Mouse (Mus musculus) stomach, embryonic 16.5 days (tissue): ENCODE measurements at regions not wholly inside any gene's neighbourhood (a gene's known extent, or its start where the extent isn't known, plus 50 kb on each side); places are given as distances from the start of the nearest gene placed in this dataset.
A peak's percentile ranks its signal among the peaks of the same experiment; 100 is the strongest.

Experiments used
- ATAC-seq: fragments of 200-750 bp; cut with Nextera tagmentation; 2 replicates; pipeline ENCODE4 v1.8.0; 2017; ENCODE audit warnings: moderate number of reproducible peaks, moderate TSS enrichment; ENCODE audit not compliant: insufficient read depth, low FRiP score
- H3K27ac ChIP-seq: fragments of 300-500 bp; sonication (generic); 2 replicates; pipeline ENCODE4 v1.5.1; 2014; ENCODE audit warnings: low read length
- H3K27me3 ChIP-seq: fragments of 300-500 bp; sonication (generic); 2 replicates; pipeline ENCODE4 v1.6.1; 2014; ENCODE audit warnings: low read length, control low read depth, mixed read lengths; ENCODE audit not compliant: control insufficient read depth, insufficient read depth
- H3K36me3 ChIP-seq: fragments of 300-500 bp; sonication (generic); 2 replicates; pipeline ENCODE4 v1.6.1; 2014; ENCODE audit warnings: low read length; ENCODE audit not compliant: control insufficient read depth, insufficient read depth
- H3K4me1 ChIP-seq: fragments of 300-500 bp; sonication (generic); 2 replicates; pipeline ENCODE4 v1.6.1; 2014; ENCODE audit warnings: low read length, control low read depth, mixed read lengths; ENCODE audit not compliant: control insufficient read depth, insufficient read depth
- H3K4me2 ChIP-seq: fragments of 300-500 bp; sonication (generic); 2 replicates; pipeline ENCODE4 v1.6.1; 2014; ENCODE audit warnings: low read depth, low read length, mixed read lengths
- H3K4me3 ChIP-seq: fragments of 300-500 bp; sonication (generic); replicated peaks from 2 replicates; pipeline ENCODE4 v1.5.1; 2014; ENCODE audit warnings: mild to moderate bottlenecking, low read length
- H3K9ac ChIP-seq: fragments of 300-500 bp; sonication (generic); 2 replicates; pipeline ENCODE4 v1.6.1; 2014; ENCODE audit warnings: low read length
- H3K9me3 ChIP-seq: fragments of 300-500 bp; sonication (generic); replicated peaks from 2 replicates; pipeline ENCODE4 v1.6.1; 2016; ENCODE audit warnings: low read length, control low read depth; ENCODE audit not compliant: control insufficient read depth
- WGBS: fragments of 180-500 bp; shearing (Covaris S2); extraction: QIAGEN DNeasy Blood & Tissue Kit; methylation state at CpG from one replicate; pipeline ENCODE4 v1.1.7; 2014; 5-methylcytosine and 5-hydroxymethylcytosine counted together

- Histone ChIP-seq H3K27ac (no peak overlapping the region), H3K4me2 (no peak overlapping the region), H3K4me1 (no peaks in the 10 kb centered on the region), H3K9me3 (no peaks in the 10 kb centered on the region), H3K9ac (no peak overlapping the region), H3K4me3 (no peak overlapping the region), H3K36me3 (no peaks in the 10 kb centered on the region), H3K27me3 (no peaks in the 10 kb centered on the region)
- WGBS, result 54% methylated on average over 7 of the region's 7 CpGs
- no peak for ATAC-seq
Observed at GRCm38 (mm10) chr4:140463296-140463695, 202.5 kb downstream of the Arhgef10l start.

- no peak for ATAC-seq
- Histone ChIP-seq H3K27me3 (no peaks in the 10 kb centered on the region), H3K9me3 (no peaks in the 10 kb centered on the region), H3K27ac (no peak overlapping the region), H3K4me1 (no peaks in the 10 kb centered on the region), H3K36me3 (no peaks in the 10 kb centered on the region), H3K4me2 (no peak overlapping the region), H3K4me3 (no peak overlapping the region), H3K9ac (no peak overlapping the region)
- 87% methylated on average over 16 of the region's 16 CpGs for WGBS
Observed at GRCm38 (mm10) chr4:140461317-140461716, 204.5 kb downstream of the Arhgef10l start.

- ATAC-seq, result no peak
- Histone ChIP-seq H3K4me2 (no peak overlapping the region), H3K27ac (no peak overlapping the region), H3K9me3 (no peaks in the 10 kb centered on the region), H3K4me1 (no peaks in the 10 kb centered on the region), H3K36me3 (no peaks in the 10 kb centered on the region), H3K27me3 (no peaks in the 10 kb centered on the region), H3K4me3 (no peak overlapping the region), H3K9ac (no peak overlapping the region)
- 84% methylated on average over 10 of the region's 10 CpGs for WGBS
Observed at GRCm38 (mm10) chr4:140449062-140449461, 202.5 kb upstream of the Igsf21 start.

GRCm38 (mm10) chr4:140446455-140446854 lies 199.9 kb upstream of the Igsf21 start:
- Histone ChIP-seq H3K4me1 (no peaks in the 10 kb centered on the region), H3K9me3 (no peaks in the 10 kb centered on the region), H3K4me2 (no peak overlapping the region), H3K27ac (no peak overlapping the region), H3K4me3 (no peak overlapping the region), H3K27me3 (no peaks in the 10 kb centered on the region), H3K36me3 (no peaks in the 10 kb centered on the region), H3K9ac (no peak overlapping the region)
- 88% methylated on average over 6 of the region's 6 CpGs for WGBS
- ATAC-seq, result no peak

- 73% methylated on average over 5 of the region's 5 CpGs for WGBS
Observed at GRCm38 (mm10) chr4:140445931-140446330, 199.3 kb upstream of the Igsf21 start.

GRCm38 (mm10) chr4:140443221-140443620 lies 196.6 kb upstream of the Igsf21 start:
- Histone ChIP-seq H3K27me3 (no peaks in the 10 kb centered on the region), H3K36me3 (no peaks in the 10 kb centered on the region), H3K9me3 (no peaks in the 10 kb centered on the region), H3K9ac (no peak overlapping the region), H3K4me2 (no peak overlapping the region), H3K4me3 (no peak overlapping the region), H3K27ac (no peak overlapping the region), H3K4me1 (no peaks in the 10 kb centered on the region)
- no peak for ATAC-seq
- 78% methylated on average over 6 of the region's 6 CpGs for WGBS

More at GRCm38 (mm10) chr4:140445931-140446330, 199.3 kb upstream of the Igsf21 start:
- Histone ChIP-seq H3K27me3 (no peaks in the 10 kb centered on the region), H3K4me2 (no peak overlapping the region), H3K4me1 (no peaks in the 10 kb centered on the region), H3K36me3 (no peaks in the 10 kb centered on the region), H3K4me3 (no peak overlapping the region), H3K27ac (no peak overlapping the region), H3K9me3 (no peaks in the 10 kb centered on the region), H3K9ac (no peak overlapping the region)
- no peak for ATAC-seq

- H3K4me2 ChIP-seq, result no peak overlapping the region
- no peaks in the 10 kb centered on the region for H3K9me3 ChIP-seq
- 84% methylated on average over 8 of the region's 8 CpGs for WGBS
- no peaks in the 10 kb centered on the region for H3K36me3 ChIP-seq
- H3K4me1 ChIP-seq, result no peaks in the 10 kb centered on the region
- no peak for ATAC-seq
- H3K9ac ChIP-seq, result no peak overlapping the region
- no peaks in the 10 kb centered on the region for H3K27me3 ChIP-seq
- H3K27ac ChIP-seq, result no peak overlapping the region
- H3K4me3 ChIP-seq, result no peak overlapping the region
Observed at GRCm38 (mm10) chr4:140441805-140442204, 195.2 kb upstream of the Igsf21 start.

GRCm38 (mm10) chr4:140439856-140440255 lies 193.3 kb upstream of the Igsf21 start:
- H3K36me3 ChIP-seq, result no peaks in the 10 kb centered on the region
- H3K27ac ChIP-seq, result no peak overlapping the region
- H3K4me1 ChIP-seq, result no peaks in the 10 kb centered on the region
- WGBS, result 11% methylated on average over 3 of the region's 3 CpGs
- no peaks in the 10 kb centered on the region for H3K27me3 ChIP-seq
- ATAC-seq, result no peak
- H3K9ac ChIP-seq, result no peak overlapping the region
- no peak overlapping the region for H3K4me3 ChIP-seq
- no peaks in the 10 kb centered on the region for H3K9me3 ChIP-seq
- H3K4me2 ChIP-seq, result no peak overlapping the region

- 20% methylated on average over 3 of the region's 3 CpGs for WGBS
- no peak overlapping the region for H3K4me3 ChIP-seq
- ATAC-seq, result 0 out of 2 replicates have a peak, but pooled peaks have one; percentile 39
Observed at GRCm38 (mm10) chr4:140436030-140436429, 189.4 kb upstream of the Igsf21 start.

More at GRCm38 (mm10) chr4:140436030-140436429, 189.4 kb upstream of the Igsf21 start:
- Histone ChIP-seq H3K27me3 (no peaks in the 10 kb centered on the region), H3K4me1 (no peaks in the 10 kb centered on the region), H3K9me3 (no peaks in the 10 kb centered on the region), H3K9ac (no peak overlapping the region), H3K36me3 (no peaks in the 10 kb centered on the region), H3K4me2 (no peak overlapping the region), H3K27ac (no peak overlapping the region)
